In the genomic region with DNA sequence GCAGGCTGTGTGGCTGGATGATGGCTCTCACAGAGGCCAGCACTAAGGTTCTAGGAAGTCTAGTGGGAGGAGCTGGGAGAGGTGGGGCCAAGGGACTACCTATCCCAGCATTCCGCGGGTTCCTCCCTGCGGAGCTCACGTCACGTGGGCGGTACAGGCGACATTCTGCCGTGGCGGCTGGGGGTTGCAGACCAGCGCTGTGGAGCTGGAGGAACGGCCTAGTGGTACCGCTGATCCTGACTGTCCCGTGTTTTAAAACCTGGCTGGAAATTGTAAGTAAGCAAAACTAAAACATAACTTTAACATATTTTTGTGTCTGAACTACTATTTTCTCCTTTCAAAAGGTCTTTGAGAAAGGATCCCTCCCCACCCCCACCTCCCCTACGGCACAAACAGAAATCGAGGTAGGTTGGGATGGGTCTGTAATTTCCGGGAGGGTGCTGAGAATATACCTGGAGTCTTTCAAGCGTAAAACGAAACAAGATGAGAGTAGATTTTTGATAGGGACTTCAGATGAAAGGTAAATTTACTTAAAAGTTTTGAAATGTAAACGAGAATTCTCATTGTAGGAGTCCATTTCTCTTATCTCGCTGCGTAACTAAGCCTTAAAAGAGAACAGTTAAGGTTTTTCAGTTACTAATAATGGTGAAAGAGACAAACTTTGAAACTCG, we compare ENCODE assay signal across 8 mouse cellular contexts. TPM values are rescaled to one million over a fixed set of nuclear protein-coding genes. Genes with fewer than 3 reads are reported as not detected.
DNase-seq lines count a peak whose midpoint lies in the region; ATAC-seq and TF ChIP-seq lines count a peak whose summit lies in the region.

No protein-coding gene starts in this region.

- H3K9ac ChIP-seq in forebrain, embryonic 11.5 days (ENCODE audit: low read length): peak overlapping the region; percentile 53
- peak overlapping the region; percentile 82 for H3K9ac ChIP-seq in heart, embryonic 16.5 days (ENCODE audit: low read length)
- peak overlapping the region; percentile 81 for H3K9ac ChIP-seq in liver, embryonic 14.5 days (replicated peaks)
- peak overlapping the region; percentile 31; the same call in 1 of the 2 replicates for H3K9ac ChIP-seq in stomach, embryonic 15.5 days

- no peaks in the 10 kb centered on the region for H3K9me3 ChIP-seq in E14TG2a.4 (ENCODE audit: low read length)
- H3K9me3 ChIP-seq in forebrain, embryonic 11.5 days (ENCODE audit: control insufficient read depth, low read length): no peaks in the 10 kb centered on the region
- H3K9me3 ChIP-seq in heart, embryonic 16.5 days (replicated peaks; ENCODE audit: control insufficient read depth, low read length): no peaks in the 10 kb centered on the region
- H3K9me3 ChIP-seq in liver, embryonic 14.5 days (ENCODE audit: control insufficient read depth, low read length): no peaks in the 10 kb centered on the region
- H3K9me3 ChIP-seq in stomach, embryonic 15.5 days: no peaks in the 10 kb centered on the region

- 3% methylated on average over 22 of the region's 22 CpGs for WGBS in forebrain, embryonic 11.5 days
- under 1% methylated on average over 22 of the region's 22 CpGs for WGBS in heart, embryonic 16.5 days
- under 1% methylated on average over 22 of the region's 22 CpGs for WGBS in liver, embryonic 14.5 days (ENCODE audit: insufficient replicate concordance)
- 1% methylated on average over 22 of the region's 22 CpGs for WGBS in stomach, embryonic 15.5 days

- H3K36me3 ChIP-seq in E14TG2a.4 (ENCODE audit: insufficient read depth, low read length): peaks cover 38% of the 10 kb centered on the region
- no peaks in the 10 kb centered on the region; the same call in 1 of the 2 replicates for H3K36me3 ChIP-seq in forebrain, embryonic 11.5 days (ENCODE audit: control insufficient read depth, insufficient read depth, low read length)
- H3K36me3 ChIP-seq in heart, embryonic 16.5 days (ENCODE audit: control insufficient read depth, insufficient read depth): peaks cover 2% of the 10 kb centered on the region
- peaks cover 25% of the 10 kb centered on the region for H3K36me3 ChIP-seq in liver, embryonic 14.5 days (replicated peaks; ENCODE audit: control insufficient read depth, insufficient read depth, low read depth)
- no peaks in the 10 kb centered on the region for H3K36me3 ChIP-seq in stomach, embryonic 15.5 days

- no peaks in the 10 kb centered on the region for H3K27me3 ChIP-seq in E14TG2a.4 (ENCODE audit: insufficient read depth, low read length)
- no peaks in the 10 kb centered on the region for H3K27me3 ChIP-seq in forebrain, embryonic 11.5 days (ENCODE audit: control insufficient read depth, insufficient read depth, low read length)
- no peaks in the 10 kb centered on the region for H3K27me3 ChIP-seq in heart, embryonic 16.5 days (ENCODE audit: control insufficient read depth, insufficient read depth, low read length)
- no peaks in the 10 kb centered on the region for H3K27me3 ChIP-seq in liver, embryonic 14.5 days (ENCODE audit: control insufficient read depth, insufficient read depth, low read length)
- H3K27me3 ChIP-seq in stomach, embryonic 15.5 days (replicated peaks): no peaks in the 10 kb centered on the region

- peak; percentile 85 for ATAC-seq in forebrain, embryonic 11.5 days (replicated peaks; ENCODE audit: low FRiP score)
- peak; percentile 74 for ATAC-seq in heart, embryonic 16.5 days (replicated peaks; ENCODE audit: extremely low read depth, insufficient read depth, low FRiP score)
- ATAC-seq in liver, embryonic 14.5 days (ENCODE audit: insufficient read depth): peak; percentile 72
- ATAC-seq in stomach, embryonic 15.5 days (ENCODE audit: insufficient read depth, low FRiP score, low read depth): peak; percentile 85

- TF ChIP-seq CTCF in E14TG2a.4 (conservative IDR thresholded peaks at IDR 0.05; ENCODE audit: low read length): no peak
- no peak for TF ChIP-seq CTCF in liver, embryonic 14.5 days (IDR thresholded peaks at IDR 0.05; ENCODE audit: low read depth)

- peak overlapping the region; percentile 49; the same call in 1 of the 2 replicates for H3K4me2 ChIP-seq in forebrain, embryonic 11.5 days (ENCODE audit: low read depth, low read length, severe bottlenecking)
- H3K4me2 ChIP-seq in heart, embryonic 16.5 days (ENCODE audit: low read depth, low read length): peak overlapping the region; percentile 59
- peak overlapping the region; percentile 83 for H3K4me2 ChIP-seq in liver, embryonic 14.5 days (ENCODE audit: low read depth)
- H3K4me2 ChIP-seq in stomach, embryonic 15.5 days: peak overlapping the region; percentile 35

- no peak overlapping the region for H3K27ac ChIP-seq in forebrain, embryonic 11.5 days (ENCODE audit: low read depth, low read length)
- peak overlapping the region; percentile 65 for H3K27ac ChIP-seq in heart, embryonic 16.5 days (ENCODE audit: low read length)
- peak overlapping the region; percentile 78 for H3K27ac ChIP-seq in liver, embryonic 14.5 days
- H3K27ac ChIP-seq in stomach, embryonic 15.5 days: peak overlapping the region; percentile 68

- peak; percentile 95 for DNase-seq in c-Kit-positive CD71-positive TER-119-negative erythroid progenitor cells, embryonic 14.5 days (ENCODE audit: low read depth)
- DNase-seq in forebrain, embryonic 11.5 days (ENCODE audit: low spot score): peak; percentile 94
- peak; percentile 96 to 98 for DNase-seq in kidney, postnatal 25 days
- DNase-seq in liver, embryonic 14.5 days (ENCODE audit: low read depth in 3 of 3, low spot score in 3 of 3): peak; percentile 90 to 93 (median 92)
- peak; percentile 89 for DNase-seq in neural tube, embryonic 10.5 days (ENCODE audit: extremely low spot score, low spot score)

- H3K4me1 ChIP-seq in E14TG2a.4 (replicated peaks; ENCODE audit: low read depth, low read length): peaks cover 65% of the 10 kb centered on the region
- H3K4me1 ChIP-seq in forebrain, embryonic 11.5 days (replicated peaks; ENCODE audit: control insufficient read depth, insufficient read depth, low read length): peaks cover 4% of the 10 kb centered on the region; the same call in 1 of the 2 replicates
- H3K4me1 ChIP-seq in heart, embryonic 16.5 days (ENCODE audit: control insufficient read depth, insufficient read depth, low read length): peaks cover 20% of the 10 kb centered on the region
- H3K4me1 ChIP-seq in liver, embryonic 14.5 days (replicated peaks; ENCODE audit: control insufficient read depth in 2 of 2, insufficient read depth in 2 of 2, low read length in 1 of 2): peaks cover 16 to 28% of the 10 kb centered on the region in 2 experiments
- H3K4me1 ChIP-seq in stomach, embryonic 15.5 days: peaks cover 24% of the 10 kb centered on the region

- H3K4me3 ChIP-seq in E14TG2a.4 (replicated peaks; ENCODE audit: low read length): peak overlapping the region; percentile 84
- H3K4me3 ChIP-seq in forebrain, embryonic 11.5 days (ENCODE audit: low read depth, low read length): peak overlapping the region; percentile 52
- peak overlapping the region; percentile 84 for H3K4me3 ChIP-seq in heart, embryonic 16.5 days (ENCODE audit: low read length)
- H3K4me3 ChIP-seq in liver, embryonic 14.5 days (ENCODE audit: insufficient read depth in 1 of 2, low read depth in 2 of 2, low read length in 2 of 2): peak overlapping the region; percentile 54 to 70
- H3K4me3 ChIP-seq in stomach, embryonic 15.5 days (replicated peaks): peak overlapping the region; percentile 60

- TF ChIP-seq EP300 in liver, embryonic 14.5 days (IDR thresholded peaks at IDR 0.05; ENCODE audit: low read depth): no peak

RNA-seq across cellular contexts. Expression of gene Tor1aip1, which starts 4.6 kb away (rescaled TPM):
- polyA plus RNA-seq in forebrain, embryonic 11.5 days (2014; fragmentation: Nextera tagmentation; extraction: Ambion mirVana): 36.0 and 39.5 TPM in 2 replicates
- 30.4 and 34.9 TPM in 2 replicates for polyA plus RNA-seq in heart, embryonic 16.5 days (2015; fragmentation: Nextera tagmentation; extraction: Ambion mirVana)
- 6.4 and 6.6 TPM in 2 replicates for polyA plus RNA-seq in liver, embryonic 14.5 days (2012; rRNA removed)
- polyA plus RNA-seq in liver, embryonic 14.5 days (2014; fragmentation: Nextera tagmentation; extraction: Ambion mirVana): 20.9 and 21.6 TPM in 2 replicates
- polyA plus RNA-seq in stomach, embryonic 15.5 days (2015; fragmentation: Nextera tagmentation; extraction: Ambion mirVana): 36.0 and 39.7 TPM in 2 replicates

RNA-seq across cellular contexts. Expression of gene Tor1aip2, which starts 5.7 kb away (rescaled TPM):
- 112 and 116 TPM in 2 replicates for polyA plus RNA-seq in forebrain, embryonic 11.5 days (2014; fragmentation: Nextera tagmentation; extraction: Ambion mirVana)
- 75.5 and 80.6 TPM in 2 replicates for polyA plus RNA-seq in heart, embryonic 16.5 days (2015; fragmentation: Nextera tagmentation; extraction: Ambion mirVana)
- polyA plus RNA-seq in liver, embryonic 14.5 days (2012; rRNA removed): 30.2 and 34.6 TPM in 2 replicates
- 40.2 and 42.0 TPM in 2 replicates for polyA plus RNA-seq in liver, embryonic 14.5 days (2014; fragmentation: Nextera tagmentation; extraction: Ambion mirVana)
- polyA plus RNA-seq in stomach, embryonic 15.5 days (2015; fragmentation: Nextera tagmentation; extraction: Ambion mirVana): 108 and 113 TPM in 2 replicates

Comparison
In these comparisons a context has a peak if more than half of its experiments do, and no peak if none do; other contexts are left out.
1. H3K9ac ChIP-seq: peak in every context shown above with its lines; median percentile 82 in heart, embryonic 16.5 days; 81 in liver, embryonic 14.5 days; 53 in forebrain, embryonic 11.5 days; 31 in stomach, embryonic 15.5 days.